Mouse (Mus musculus) adrenal gland, adult 18-20 months (tissue): ENCODE results near the gene Kif1b. TPM values are rescaled to one million over a fixed set of nuclear protein-coding genes. Genes with fewer than 3 reads are reported as not detected.
"Not testable (repeated sequence)": the region's sequence is repeated elsewhere in the genome, so short reads cannot be mapped to it uniquely, and the experiment has no call there.

ENCODE experiments used
- DNase-seq, 2 experiments: peaks; one replicate each; pipeline ENCODE4 v3.0.0; 2021 to 2022; ENCODE audit warnings: low spot score in 2 of 2
- total RNA-seq, 2 experiments: library from RNA; stranded (reverse); gene quantifications; 1 replicate in 1 of 2; 2 replicates in 1 of 2; pipeline ENCODE4 v1.2.3; 2021

Gene Kif1b
- total RNA-seq, 2 experiments from 2014 or later = 108 to 138 TPM

DNA sequence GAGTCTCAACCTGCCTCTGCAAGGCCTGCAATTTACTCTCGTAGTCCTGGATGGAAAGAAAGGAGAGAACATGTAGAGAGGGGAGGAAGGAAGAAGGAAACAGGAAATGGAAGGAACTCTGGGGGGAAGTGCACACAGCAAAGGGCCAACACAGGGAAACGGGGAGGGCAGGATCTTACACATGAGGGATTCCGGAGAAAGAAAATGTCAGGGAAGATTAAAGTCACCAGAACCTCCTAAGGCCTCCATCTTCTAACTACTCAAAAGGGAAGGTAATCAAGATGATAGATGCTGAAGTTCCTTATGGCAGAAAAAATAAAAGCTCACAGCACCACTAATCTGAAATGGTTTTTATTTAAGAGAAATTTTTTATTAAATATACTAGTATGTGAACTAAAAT is 81.2 kb downstream of the Kif1b start:
- DNase-seq = no peak

DNA sequence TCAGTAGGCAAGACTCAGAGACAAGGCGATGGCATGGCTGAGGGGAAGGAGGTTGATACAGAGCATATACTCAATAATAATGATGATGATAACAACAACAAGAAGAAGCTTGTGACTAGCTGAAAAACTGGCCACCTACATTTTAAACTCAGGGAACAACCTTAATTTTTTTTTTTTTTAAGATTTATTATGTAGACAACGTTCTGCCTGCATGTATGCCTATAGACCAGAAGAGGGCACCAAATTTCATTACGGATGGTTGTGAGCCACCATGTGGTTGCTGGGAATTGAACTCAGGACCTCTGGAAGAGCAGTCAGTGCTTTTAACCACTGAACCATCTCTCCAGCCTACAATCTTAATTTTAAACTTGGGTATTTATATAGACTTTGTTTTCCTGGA is 84.0 kb downstream of the Kif1b start:
- no peak for DNase-seq

DNA sequence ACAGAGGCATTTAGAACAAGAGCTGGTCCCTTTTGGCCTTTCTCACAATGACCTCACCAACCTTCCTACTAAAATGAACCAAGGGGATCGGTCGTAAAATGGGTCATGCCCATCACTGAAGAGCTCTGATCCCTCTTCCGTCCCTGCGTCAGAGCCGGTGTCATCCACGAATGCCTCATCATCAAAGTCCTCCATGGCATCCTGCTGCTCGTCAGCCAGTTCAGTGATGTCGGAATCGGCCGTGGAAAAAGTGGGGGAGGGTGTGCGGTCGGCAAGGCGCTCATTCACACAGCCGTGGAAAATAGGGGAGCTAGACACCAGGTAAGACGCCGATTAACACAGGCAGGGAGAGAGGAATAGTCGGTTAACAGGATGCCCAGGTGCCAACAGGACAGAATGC is 87.0 kb downstream of the Kif1b start:
- no peak for DNase-seq

DNA sequence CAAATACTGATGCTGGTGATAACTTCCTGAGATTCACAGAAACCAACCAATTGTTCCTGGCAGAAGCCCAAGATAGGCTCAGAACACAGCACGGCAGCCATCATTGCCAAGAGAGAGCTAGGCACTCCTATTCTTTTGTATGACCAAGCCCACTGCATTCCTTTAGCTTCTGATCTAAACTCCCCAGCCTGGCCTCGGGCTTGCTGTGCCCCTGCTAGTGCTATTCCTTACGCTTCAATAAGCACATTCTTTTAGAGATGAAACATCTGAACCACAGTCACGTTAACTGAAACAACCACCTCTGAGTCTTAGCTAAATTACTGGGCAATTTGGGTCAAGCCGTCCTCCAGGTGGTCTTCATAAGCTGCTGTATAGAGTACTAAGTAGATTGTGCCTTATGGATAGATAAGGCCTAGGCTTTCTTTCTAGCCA is 87.4 kb downstream of the Kif1b start:
- DNase-seq = no peak

DNA sequence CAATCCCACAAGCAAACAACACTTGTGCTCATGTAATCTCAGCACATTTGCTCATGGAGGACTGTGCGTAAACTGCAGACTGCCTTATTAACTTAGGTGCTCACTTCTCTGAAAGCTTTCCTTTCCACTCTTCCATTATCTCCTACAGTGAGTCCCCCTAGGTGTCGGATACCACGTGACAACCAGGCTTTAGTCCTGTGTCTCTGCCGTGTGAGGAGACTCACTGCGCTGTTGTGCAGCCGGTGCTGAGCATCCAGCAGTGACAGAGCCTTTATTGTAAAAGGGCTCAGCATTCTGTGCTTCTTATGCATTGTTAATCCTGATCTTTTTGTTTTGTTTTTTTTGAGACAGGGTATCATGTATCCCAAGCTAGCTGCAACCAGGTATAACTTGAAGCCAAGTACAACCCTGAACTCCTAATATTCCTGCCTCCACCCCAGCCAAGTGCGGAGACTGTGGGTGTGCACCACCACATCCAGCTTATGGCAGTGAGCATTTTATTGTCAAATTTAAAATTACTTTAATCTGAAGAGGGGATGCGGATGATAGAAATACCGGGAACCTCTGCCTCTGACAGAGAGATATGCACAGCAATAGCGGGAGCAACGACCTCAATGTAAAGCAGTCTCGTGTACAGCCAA is 88.0 kb downstream of the Kif1b start:
- DNase-seq = no peak

DNA sequence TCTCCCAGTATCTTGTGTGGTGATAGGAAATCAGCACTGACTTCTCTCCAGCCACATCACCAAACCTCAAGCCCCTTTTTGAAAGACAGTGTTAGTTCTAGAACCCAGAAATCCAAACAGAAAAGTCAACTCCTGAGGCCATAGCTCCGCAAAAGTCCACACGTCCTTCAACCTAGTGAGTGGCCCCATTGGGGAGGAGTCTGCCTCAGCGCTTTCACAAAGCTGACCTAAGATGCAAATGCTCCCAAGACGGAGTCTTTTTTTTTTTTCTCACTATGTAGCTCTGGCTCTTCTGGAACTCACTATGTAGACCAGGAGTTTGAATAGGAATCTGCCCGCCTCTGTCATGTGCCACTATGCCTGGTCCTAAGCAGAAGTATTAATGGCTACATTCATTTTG is 89.0 kb downstream of the Kif1b start:
- no peak for DNase-seq

DNA sequence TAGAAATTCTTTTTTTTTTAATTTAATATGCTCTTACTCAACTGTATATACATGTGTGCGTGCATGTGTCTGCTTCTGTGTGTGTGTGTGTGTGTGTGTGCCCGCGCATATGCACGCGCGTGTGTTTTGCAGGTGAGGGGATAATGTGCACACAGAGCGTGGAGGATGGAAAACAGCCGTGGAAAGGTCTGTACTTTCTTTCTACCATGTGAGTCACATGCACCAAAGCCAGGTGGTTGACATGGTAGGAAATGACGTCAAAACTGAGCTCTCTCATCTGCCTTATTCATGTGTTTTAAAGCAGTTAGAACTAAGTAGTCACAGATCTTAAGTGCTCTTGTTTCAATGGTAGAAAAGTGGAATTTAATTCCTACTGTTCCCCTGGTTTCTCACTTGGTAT is 91.5 kb downstream of the Kif1b start:
- no peak for DNase-seq

DNA sequence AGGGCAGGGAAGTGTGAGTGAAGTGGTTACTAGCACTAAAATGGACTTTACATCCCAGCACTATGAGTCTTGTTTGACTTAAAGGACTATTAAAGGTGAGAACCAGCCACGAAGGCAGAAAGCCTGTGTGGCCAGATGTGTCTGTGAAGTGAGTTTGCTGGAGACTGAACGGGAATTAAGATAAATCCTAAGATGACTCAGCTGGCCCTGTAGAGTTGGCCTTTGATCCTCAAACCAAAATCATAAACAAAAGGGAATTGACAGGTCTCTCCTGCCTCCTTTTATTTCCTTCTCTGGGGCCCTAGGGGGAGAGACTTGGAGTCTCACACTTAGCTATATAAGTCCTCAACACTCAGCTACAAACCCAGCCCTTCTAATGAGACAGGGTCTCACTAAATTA is 92.1 kb downstream of the Kif1b start:
- DNase-seq = no peak

DNA sequence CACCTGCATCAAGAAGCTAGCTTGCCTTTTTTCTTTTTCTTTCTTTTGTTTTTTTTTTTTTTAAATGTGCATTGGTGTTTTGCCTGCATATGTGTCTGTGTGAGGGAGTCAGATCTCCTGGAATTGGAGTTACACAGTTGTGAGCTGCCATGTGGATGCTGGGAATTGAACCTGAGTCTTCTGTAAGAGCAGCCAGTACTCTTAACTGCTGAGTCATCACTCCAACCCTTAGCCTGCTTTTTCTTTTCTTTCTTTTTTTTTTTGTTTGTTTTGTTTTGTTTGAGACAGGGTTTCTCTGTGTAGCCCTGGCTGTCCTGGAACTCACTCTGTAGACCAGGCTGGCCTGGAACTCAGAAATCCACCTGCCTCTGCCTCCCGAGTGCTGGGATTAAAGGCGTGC is 93.0 kb downstream of the Kif1b start:
- DNase-seq = not testable (repeated sequence)

DNA sequence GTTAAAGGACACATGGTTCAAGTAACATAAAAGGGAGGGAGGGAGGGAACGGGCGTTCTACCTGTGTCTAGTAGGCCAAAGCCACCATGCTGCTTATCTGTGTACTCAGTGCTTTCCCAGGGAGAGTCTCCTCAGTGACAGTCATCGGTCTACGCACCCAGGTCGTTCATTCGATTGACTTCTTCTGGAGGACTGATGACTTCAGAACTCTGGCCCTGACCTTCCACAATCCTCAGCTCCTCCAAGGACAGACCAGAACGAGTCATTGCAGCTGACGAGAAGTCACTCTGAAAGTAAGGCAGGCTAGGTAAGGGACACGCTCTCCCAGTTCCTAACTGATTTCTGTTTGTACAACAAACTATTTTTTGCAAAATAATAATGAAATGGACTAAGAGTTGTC is 94.0 kb downstream of the Kif1b start:
- DNase-seq = no peak

DNA sequence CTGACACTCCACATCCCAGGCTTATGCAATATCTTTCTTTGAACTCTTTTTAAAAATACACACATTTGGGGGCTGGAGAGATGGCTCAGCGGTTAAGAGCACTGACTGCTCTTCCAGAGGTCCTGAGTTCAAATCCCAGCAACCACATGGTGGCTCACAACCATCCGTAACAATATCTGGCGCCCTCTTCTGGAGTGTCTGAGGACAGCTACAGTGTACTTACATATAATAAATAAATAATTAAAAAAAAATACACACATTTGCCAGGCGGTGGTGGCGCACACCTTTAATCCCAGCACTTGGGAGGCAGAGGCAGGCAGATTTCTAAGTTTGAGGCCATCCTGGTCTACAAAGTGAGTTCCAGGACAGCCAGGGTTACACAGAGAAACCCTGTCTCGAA is 96.1 kb downstream of the Kif1b start:
- DNase-seq = not testable (repeated sequence)

DNA sequence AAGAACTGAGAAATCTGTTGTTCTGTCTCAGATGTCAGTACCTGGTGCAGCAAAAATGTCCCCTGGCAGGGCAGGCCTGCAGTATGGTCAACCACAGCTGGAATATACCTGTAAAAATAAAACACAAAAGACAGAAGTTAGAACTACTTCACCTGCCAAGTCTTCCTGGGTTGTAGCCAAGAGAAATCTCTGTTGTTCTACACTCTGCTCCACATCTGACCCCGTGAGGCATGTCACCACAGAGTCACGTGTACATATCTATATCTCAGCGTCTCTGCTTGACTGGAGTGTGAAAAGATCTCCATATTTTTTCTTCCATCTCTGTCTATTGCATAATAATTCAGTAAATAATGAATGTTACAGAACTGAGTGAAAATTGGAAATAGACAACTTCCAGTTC is 105.0 kb downstream of the Kif1b start:
- no peak for DNase-seq

DNA sequence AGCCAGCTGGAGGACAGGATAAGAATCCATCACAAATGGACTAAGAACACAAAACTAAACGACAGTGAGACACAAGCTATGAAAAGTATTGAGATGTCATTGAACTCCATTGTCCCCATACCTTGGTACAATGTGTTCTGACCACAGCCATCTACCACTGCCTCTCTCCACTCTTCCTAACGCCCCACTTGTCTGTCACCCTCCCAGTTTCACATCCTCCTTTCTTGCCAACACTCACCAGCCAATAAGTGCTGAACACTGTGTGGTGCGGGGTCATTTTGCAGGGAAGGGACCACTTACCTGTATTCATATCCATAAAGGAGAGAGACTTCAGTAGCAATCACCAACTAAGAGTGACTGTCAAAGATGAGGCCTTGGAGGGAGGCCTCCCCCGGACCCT is 106.4 kb downstream of the Kif1b start:
- DNase-seq = no peak

DNA sequence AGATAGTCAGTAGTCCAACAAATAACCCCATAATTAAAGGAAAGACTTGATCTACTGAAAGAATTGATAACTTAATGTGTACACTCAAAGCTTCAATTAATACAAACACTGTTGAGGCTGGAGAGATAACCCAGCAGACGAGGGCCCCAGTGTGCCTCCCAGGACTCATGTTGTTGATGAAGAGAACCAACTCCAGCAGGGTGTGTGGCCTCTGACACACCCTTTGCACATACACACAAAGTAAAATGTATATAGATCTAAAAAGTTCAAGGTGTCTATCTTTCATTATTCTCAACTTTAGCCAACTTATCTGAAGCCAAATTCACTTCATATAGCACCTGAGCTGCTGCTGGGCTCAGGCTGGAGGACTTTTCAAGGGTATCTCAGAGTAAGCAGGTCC is 110.3 kb downstream of the Kif1b start:
- DNase-seq = no peak

DNA sequence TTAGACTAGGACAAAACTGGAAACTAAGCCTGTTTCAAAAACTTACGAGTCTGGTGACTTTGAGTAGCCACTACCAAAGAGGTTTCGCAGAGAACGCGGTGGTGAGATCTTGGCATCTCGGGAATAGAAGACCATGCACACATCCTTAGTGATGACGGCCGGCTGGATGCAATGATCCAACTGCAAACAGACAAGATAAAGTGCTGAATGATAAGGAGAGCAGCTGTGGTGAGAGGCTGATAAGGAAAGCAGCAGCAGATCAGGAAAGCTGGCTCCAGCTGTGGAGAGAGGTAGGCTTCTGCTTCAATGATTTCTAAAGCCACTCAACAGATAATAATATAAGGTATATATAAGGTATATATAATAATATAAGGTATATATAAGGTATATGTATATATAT is 116.4 kb downstream of the Kif1b start:
- no peak for DNase-seq

DNA sequence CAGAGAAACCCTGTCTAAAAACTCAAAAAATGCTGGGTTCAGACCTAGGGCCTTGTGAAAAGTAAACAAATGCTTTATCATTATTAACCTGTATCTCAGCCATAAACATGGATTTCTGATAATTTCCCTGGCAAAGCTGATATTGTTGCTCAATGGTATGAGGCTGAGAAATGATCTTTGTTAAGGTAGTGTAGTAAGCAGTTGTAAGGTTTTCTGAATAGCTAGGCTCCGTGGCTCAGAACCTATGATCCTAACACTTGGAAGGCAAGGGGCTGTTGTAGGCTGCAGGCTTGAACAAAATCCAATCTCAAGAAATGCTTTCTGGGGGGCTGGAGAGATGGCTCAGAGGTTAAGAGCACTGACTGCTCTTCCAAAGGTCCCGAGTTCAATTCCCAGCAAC is 118.9 kb downstream of the Kif1b start:
- no peak for DNase-seq

DNA sequence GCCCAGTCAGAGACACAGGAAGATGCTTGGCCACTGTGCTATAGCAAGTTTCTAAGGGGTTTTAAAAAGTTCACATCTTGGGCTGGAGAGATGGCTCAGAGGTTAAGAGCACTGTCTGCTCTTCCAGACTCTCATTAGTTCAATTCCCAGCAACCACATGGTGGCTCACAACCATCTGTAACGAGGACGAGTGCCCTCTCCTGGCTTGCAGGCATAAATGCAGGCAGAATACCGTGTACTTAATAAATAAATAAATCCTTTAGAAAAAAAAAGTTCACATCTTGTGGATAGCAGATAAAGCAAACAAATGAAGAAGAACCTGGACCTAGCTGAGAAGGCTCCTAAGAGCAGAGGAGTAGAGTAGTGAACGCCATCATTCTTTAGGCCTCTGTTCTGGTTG is 124.7 kb downstream of the Kif1b start:
- DNase-seq = no peak

DNA sequence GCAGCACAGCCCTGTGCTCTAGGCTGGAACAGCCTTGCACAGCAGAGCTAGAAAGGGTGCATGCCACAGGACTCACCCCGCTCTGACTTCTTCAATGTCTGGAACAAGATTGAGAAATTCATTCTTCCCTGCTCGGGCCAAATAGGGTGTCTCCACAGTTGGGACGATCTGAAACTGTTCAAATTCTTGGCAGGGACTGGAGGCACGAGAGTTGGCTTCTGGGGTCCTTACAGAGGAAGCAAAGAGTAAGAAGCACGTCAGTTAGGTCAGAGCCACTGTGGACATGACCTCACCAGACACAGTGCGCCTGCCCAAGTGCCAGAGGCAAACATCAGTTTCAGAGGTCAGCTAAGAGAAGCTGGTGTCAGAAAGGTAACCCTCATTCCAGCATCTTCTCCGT is 125.3 kb downstream of the Kif1b start:
- no peak for DNase-seq

DNA sequence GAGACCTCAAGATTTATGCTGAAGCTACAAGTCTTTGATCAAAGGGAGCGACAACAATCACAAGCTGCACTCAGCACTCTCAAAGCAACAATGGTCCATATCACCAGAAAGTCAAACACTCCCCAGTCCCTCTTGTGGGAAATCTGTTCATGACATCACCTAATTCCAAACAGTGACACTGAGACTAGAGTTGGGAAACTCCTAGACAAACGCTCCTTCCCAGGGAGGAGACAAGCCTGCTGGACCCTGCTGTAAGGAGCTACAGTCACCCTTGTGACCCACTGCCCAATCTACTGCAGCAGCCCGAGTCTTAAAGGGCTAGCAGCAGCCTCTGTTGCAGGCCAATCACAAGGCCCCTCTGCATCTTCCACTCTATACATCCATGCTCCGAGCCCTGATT is 127.9 kb downstream of the Kif1b start:
- no peak for DNase-seq

DNA sequence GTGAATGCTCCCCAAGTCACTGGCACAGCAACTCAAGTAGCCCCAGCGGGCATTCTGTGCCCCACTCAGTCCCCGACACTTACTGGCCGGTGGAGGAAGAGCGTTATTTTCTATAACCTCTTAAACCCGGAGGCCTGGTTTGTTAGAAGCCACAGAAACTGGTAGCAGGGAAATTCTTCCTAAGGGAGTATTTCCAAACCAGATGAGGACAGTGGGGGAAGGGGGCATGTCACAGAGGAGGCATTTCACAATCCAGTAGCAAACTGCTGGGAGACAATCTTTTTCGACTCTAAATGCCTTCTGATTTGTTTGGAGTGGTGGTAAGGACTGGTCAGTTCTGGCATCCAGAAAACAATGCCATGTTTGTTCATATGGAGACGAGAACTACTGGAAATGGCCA is 128.3 kb downstream of the Kif1b start:
- DNase-seq = no peak

DNA sequence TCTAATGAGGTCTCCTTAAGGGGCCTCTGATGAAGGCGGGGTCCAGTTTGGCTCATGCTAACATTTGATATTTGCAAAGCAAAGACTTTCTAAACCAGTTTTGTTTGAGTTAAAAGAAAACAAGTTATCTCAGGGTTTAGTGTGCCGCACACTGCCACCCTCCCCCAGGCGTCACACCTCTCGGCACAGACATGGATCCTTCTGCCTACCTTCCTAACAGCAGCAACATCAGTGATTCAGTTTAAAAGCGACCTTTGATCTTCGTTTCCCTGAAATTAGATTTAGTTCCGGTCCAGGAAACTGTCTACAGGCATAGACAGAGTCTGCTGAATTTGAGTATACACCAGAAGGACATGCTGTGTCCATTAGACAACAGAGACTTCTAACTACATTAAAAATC is 129.2 kb downstream of the Kif1b start:
- no peak for DNase-seq

DNA sequence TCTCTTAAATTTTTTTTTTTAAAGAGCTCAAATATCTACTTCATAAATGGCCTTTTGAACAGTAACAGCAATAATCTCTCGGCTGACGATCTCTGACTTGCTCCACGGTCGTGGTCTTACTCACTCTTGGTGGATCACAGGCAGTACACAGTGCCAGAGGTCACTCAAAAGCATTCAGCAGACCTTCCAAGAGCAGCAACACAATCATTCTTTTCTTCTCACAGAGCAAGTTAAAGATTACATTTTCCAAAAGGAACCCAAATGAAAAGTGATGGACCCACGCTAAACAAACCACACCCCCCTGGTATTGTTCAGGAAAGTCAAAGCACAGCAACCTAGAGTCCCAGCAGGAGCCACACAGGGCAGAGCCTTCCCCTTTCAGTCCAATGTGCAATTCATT is 130.4 kb downstream of the Kif1b start:
- DNase-seq = no peak

DNA sequence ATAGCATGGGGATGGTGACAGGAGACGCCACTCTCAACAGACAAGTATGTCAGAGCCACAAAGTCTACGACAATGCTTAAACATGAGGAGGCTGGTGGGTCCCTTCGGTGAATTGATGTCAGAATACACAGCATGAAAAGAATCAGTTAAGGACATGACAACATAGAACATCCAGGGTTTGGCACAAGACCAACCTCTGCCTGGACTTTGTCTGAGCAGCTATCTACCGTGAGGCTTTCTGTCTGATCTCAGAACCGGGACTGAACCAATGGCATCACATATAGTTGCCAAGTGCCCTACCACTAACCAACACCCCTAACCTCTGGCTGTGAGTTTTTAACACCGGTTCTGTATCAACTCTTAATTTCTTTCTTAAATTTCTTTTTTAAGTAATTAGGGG is 130.8 kb downstream of the Kif1b start:
- no peak for DNase-seq

DNA sequence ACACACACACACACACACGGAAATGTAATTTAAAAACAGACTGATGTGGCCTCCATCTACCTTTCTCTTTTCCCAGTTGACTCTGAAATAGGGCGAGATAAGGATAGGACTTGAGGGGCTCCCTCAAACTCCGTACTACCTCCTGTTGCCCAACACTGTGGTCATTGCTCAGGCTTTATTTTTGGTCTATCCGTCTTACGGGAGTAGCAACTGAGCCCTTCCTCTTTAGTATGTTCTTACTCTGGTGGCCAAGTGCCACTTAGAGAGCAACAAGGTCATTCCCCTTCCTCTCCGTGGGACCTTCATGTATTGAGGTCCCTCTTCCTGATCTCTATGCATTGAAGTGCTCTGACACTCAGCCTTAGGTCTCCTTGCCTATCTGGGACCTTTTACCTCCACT is 133.8 kb downstream of the Kif1b start:
- no peak for DNase-seq
